Mouse (Mus musculus): ENCODE results near the gene Ifrd2. TPM values are rescaled to one million over a fixed set of nuclear protein-coding genes. Genes with fewer than 3 reads are reported as not detected.

The Ifrd2 gene
- polyA plus RNA-seq, 1 experiment = 55.4 TPM

- peak within 1 kb of the TSS; percentile 33 for H3K27ac ChIP-seq (ENCODE audit: insufficient read depth, low read depth, low read length)
- no peaks in the 10 kb centered on the region for H3K36me3 ChIP-seq (ENCODE audit: control insufficient read depth, insufficient read depth, low read length)
- no peak for TF ChIP-seq CTCF (IDR thresholded peaks at IDR 0.05; ENCODE audit: extremely low read depth, insufficient read length, insufficient replicate concordance, low read depth, low read length)
- TF ChIP-seq POLR2A (IDR thresholded peaks at IDR 0.05; ENCODE audit: low read depth, low read length) = no peak
- WGBS = 3% methylated on average over 63 of the region's 63 CpGs
- peaks cover 21% of the 10 kb centered on the region for H3K4me1 ChIP-seq (ENCODE audit: control insufficient read depth, insufficient read depth, insufficient read length, low read length)
- H3K4me3 ChIP-seq (ENCODE audit: low read depth, low read length) = peak within 1 kb of the TSS; percentile 65
- no peaks in the 10 kb centered on the region for H3K27me3 ChIP-seq (ENCODE audit: control insufficient read depth, insufficient read depth, low read length)
Observed at GRCm38 (mm10) chr9:107551117-107551889, 36.1 kb upstream of the Ifrd2 start, which contains the start of gene Rassf1. Gene Rassf1, plus strand, starts transcription at chr9:107551555.

GRCm38 (mm10) chr9:107551890-107552355 lies 35.5 kb upstream of the Ifrd2 start:
- 49% methylated on average over 8 of the region's 8 CpGs for WGBS
- H3K36me3 ChIP-seq (ENCODE audit: control insufficient read depth, insufficient read depth, low read length) = no peaks in the 10 kb centered on the region
- H3K27me3 ChIP-seq (ENCODE audit: control insufficient read depth, insufficient read depth, low read length) = no peaks in the 10 kb centered on the region
- peak overlapping the region; percentile 65 for H3K4me3 ChIP-seq (ENCODE audit: low read depth, low read length)
- TF ChIP-seq POLR2A (IDR thresholded peaks at IDR 0.05; ENCODE audit: low read depth, low read length) = no peak; the same call in 1 of the 2 replicates
- no peak for TF ChIP-seq CTCF (IDR thresholded peaks at IDR 0.05; ENCODE audit: extremely low read depth, insufficient read length, insufficient replicate concordance, low read depth, low read length)
- H3K4me1 ChIP-seq (ENCODE audit: control insufficient read depth, insufficient read depth, insufficient read length, low read length) = peaks cover 21% of the 10 kb centered on the region
- peak overlapping the region; percentile 27; the same call in 1 of the 2 replicates for H3K27ac ChIP-seq (ENCODE audit: insufficient read depth, low read depth, low read length)

GRCm38 (mm10) chr9:107552690-107553393 lies 34.6 kb upstream of the Ifrd2 start:
- WGBS = 80% methylated on average over 5 of the region's 5 CpGs
- Histone ChIP-seq H3K4me3 (ENCODE audit: low read depth, low read length) (no peak overlapping the region), H3K27me3 (ENCODE audit: control insufficient read depth, insufficient read depth, low read length) (no peaks in the 10 kb centered on the region), H3K27ac (ENCODE audit: insufficient read depth, low read depth, low read length) (no peak overlapping the region), H3K4me1 (ENCODE audit: control insufficient read depth, insufficient read depth, insufficient read length, low read length) (peaks cover 14% of the 10 kb centered on the region), H3K36me3 (ENCODE audit: control insufficient read depth, insufficient read depth, low read length) (peaks cover 9% of the 10 kb centered on the region)
- TF ChIP-seq CTCF (IDR thresholded peaks at IDR 0.05; ENCODE audit: extremely low read depth, insufficient read length, insufficient replicate concordance, low read depth, low read length) (no peak), POLR2A (IDR thresholded peaks at IDR 0.05; ENCODE audit: low read depth, low read length) (no peak)

GRCm38 (mm10) chr9:107553541-107554318 lies 33.7 kb upstream of the Ifrd2 start:
- Histone ChIP-seq H3K4me3 (ENCODE audit: low read depth, low read length) (peak overlapping the region; percentile 61), H3K27me3 (ENCODE audit: control insufficient read depth, insufficient read depth, low read length) (no peaks in the 10 kb centered on the region), H3K4me1 (ENCODE audit: control insufficient read depth, insufficient read depth, insufficient read length, low read length) (peaks cover 14% of the 10 kb centered on the region), H3K27ac (ENCODE audit: insufficient read depth, low read depth, low read length) (peak overlapping the region; percentile 3; the same call in 1 of the 2 replicates), H3K36me3 (ENCODE audit: control insufficient read depth, insufficient read depth, low read length) (peaks cover 17% of the 10 kb centered on the region)
- TF ChIP-seq POLR2A (IDR thresholded peaks at IDR 0.05; ENCODE audit: low read depth, low read length) (no peak), CTCF (IDR thresholded peaks at IDR 0.05; ENCODE audit: extremely low read depth, insufficient read length, insufficient replicate concordance, low read depth, low read length) (no peak)
- 9% methylated on average over 37 of the region's 37 CpGs for WGBS

GRCm38 (mm10) chr9:107554319-107554825 lies 33.1 kb upstream of the Ifrd2 start:
- H3K36me3 ChIP-seq (ENCODE audit: control insufficient read depth, insufficient read depth, low read length) = peaks cover 24% of the 10 kb centered on the region
- no peaks in the 10 kb centered on the region for H3K27me3 ChIP-seq (ENCODE audit: control insufficient read depth, insufficient read depth, low read length)
- TF ChIP-seq CTCF (IDR thresholded peaks at IDR 0.05; ENCODE audit: extremely low read depth, insufficient read length, insufficient replicate concordance, low read depth, low read length) (no peak), POLR2A (IDR thresholded peaks at IDR 0.05; ENCODE audit: low read depth, low read length) (peak; percentile 91)
- peak overlapping the region; percentile 98 for H3K27ac ChIP-seq (ENCODE audit: insufficient read depth, low read depth, low read length)
- WGBS = under 1% methylated on average over 53 of the region's 53 CpGs
- peak overlapping the region; percentile 79 for H3K4me3 ChIP-seq (ENCODE audit: low read depth, low read length)
- peaks cover 14% of the 10 kb centered on the region for H3K4me1 ChIP-seq (ENCODE audit: control insufficient read depth, insufficient read depth, insufficient read length, low read length)

GRCm38 (mm10) chr9:107555031-107555457 lies 32.4 kb upstream of the Ifrd2 start:
- Histone ChIP-seq H3K27ac (ENCODE audit: insufficient read depth, low read depth, low read length) (peak overlapping the region; percentile 98), H3K36me3 (ENCODE audit: control insufficient read depth, insufficient read depth, low read length) (peaks cover 31% of the 10 kb centered on the region), H3K27me3 (ENCODE audit: control insufficient read depth, insufficient read depth, low read length) (no peaks in the 10 kb centered on the region), H3K4me1 (ENCODE audit: control insufficient read depth, insufficient read depth, insufficient read length, low read length) (peaks cover 14% of the 10 kb centered on the region), H3K4me3 (ENCODE audit: low read depth, low read length) (peak overlapping the region; percentile 79)
- 0% methylated on average over 23 of the region's 23 CpGs for WGBS
- TF ChIP-seq CTCF (IDR thresholded peaks at IDR 0.05; ENCODE audit: extremely low read depth, insufficient read length, insufficient replicate concordance, low read depth, low read length) (no peak), POLR2A (IDR thresholded peaks at IDR 0.05; ENCODE audit: low read depth, low read length) (peak; percentile 29; the same call in 1 of the 2 replicates)

Data from small intestine, adult 2 months (tissue).